Mouse (Mus musculus): Measurements from ENCODE around the gene A730049H05Rik. TPM values are rescaled to one million over a fixed set of nuclear protein-coding genes. Genes with fewer than 3 reads are reported as not detected.
A peak's percentile ranks its signal among the peaks of the same experiment; 100 is the strongest.

A730049H05Rik gene
- total RNA-seq (2021), result not detected
- long read RNA-seq, experiment 1, result 0 reads
- long read RNA-seq, experiment 2, result 0 reads

DNA sequence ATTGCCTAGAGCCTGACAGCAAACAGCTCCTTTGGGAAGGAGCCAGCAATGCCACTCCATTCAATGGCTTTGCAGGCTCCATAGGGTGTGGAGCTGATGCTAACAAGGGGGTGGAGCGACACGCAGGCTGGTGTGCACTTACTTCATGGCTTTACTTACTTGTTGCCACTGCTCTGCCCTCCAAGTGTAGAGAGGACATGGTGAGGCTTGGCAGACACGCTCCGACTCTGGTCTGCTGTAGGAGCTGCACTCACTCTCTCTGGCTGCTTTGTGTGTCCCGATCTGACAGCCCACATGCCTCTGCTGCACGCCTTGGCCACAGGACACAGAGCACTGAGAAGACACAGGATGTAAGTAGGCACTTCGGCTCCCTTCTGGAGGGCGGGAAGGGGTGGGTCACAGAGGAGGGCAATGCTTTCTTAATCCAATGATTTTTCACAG, at the start of gene A730049H05Rik:
Gene A730049H05Rik, plus strand, starts transcription at position 168 of the 441 bp plus-strand sequence.
- DNase-seq, result peak in 1 of 2 experiments; percentile 19

DNA sequence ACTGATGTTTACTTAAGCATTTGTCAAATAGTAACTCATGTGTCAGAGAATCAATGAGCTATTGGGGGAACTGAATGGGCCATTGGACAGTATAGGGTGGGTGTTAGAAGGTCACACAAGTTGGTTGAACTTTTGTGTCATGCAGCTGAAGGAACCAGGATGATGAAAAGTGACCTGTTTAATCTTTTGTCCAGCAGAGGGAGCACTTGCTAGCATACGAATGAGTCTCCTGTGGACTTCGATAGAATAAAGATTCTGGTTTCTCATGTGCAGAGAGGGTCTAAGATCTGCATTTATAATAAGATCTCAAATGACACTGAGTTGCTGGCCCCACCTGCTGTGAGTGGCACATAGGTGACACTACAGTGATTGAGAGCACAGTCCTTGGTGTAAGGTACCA, 39.9 kb upstream of the A730049H05Rik start:
- peak; percentile 16 to 71 for DNase-seq

DNA sequence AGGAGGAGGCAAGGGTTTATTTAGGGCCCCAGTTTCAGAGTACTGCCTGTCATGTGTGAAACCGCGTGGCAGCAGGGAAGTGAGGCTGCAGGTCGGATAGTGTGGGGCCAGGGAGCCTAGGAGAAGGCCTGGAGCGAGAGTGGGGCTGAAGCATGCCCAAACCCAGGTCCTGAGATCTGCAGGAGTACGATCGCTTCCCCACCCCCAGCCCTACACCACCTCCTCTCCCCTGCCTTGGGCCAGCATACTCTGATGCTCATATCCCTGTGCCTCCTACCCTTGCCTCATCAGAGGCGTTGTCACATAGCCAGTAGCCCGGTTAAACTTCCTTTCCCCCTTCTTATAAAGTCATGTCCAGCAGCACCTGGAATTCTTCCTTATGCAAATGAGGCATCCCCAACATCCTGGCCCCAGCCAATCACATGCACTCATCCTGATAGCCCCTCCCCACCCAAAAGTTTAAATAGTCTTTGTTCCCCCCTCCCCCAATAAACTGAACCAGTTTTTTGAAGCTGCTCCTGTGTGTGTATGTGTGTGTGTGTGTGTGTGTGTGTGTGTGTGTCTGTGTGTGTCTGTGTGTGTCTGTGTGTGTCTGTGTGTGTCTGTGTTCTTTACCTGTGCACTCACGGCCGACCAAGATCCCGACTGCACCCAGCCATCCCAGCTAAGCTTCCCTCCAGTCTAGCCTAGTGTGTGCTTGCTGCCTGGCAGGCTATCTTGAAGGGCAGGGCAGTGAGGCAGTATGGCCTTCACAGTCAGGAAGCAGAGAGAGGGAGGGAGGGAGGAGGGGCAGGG, 36.9 kb upstream of the A730049H05Rik start:
- no peak for DNase-seq

DNA sequence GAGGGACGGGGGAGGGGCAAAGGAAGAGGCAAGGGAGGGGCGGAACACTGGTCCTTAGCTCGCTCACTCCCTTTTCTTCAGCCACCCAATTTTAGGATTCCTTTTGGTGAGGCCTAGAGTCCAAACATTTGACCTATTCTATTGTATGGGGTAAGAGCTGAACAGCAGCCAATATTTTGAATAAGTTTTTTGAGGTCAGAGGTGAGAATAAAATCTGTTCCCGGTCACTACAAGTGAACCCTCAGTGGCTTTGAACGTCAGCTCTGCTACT, 36.4 kb upstream of the A730049H05Rik start:
- no peak for DNase-seq

DNA sequence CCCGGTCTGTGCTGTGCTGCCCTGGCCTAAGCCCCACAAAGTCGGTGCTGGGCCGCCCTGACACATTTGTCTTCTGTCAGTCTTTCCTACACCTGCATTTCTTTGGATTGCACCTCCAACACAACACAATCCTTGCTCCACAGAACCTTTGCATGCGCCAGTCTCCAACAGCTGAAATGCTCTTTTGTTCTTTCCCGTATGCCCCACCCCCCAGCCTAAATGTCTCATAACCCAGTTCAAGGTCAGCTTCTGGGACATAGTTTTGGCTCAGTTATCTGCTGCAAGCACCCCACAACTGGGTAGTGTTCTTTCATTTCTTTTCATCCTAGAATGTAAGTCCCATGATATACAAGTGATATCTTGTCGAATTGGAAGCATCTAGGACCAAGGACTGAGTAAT, 34.8 kb upstream of the A730049H05Rik start:
- DNase-seq, result no peak

DNA sequence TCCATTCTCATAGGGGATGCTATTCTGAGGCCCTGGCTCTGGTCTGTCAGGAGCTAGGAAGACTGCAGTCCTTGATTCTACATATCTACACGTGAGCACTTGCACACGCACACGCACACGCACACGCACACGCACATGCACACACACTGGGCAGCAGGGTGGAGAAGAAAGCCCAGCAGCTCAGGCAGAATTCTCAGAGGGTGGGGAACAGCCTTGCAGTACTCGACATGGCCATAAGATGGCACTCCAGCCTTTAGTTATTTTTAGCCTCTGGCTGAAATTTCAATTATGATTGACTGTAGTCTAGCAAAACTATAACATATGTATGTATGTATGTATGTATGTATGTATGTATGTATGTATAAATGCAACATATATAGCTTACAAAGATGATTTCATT, 31.5 kb upstream of the A730049H05Rik start:
- peak; percentile 35 to 80 for DNase-seq

DNA sequence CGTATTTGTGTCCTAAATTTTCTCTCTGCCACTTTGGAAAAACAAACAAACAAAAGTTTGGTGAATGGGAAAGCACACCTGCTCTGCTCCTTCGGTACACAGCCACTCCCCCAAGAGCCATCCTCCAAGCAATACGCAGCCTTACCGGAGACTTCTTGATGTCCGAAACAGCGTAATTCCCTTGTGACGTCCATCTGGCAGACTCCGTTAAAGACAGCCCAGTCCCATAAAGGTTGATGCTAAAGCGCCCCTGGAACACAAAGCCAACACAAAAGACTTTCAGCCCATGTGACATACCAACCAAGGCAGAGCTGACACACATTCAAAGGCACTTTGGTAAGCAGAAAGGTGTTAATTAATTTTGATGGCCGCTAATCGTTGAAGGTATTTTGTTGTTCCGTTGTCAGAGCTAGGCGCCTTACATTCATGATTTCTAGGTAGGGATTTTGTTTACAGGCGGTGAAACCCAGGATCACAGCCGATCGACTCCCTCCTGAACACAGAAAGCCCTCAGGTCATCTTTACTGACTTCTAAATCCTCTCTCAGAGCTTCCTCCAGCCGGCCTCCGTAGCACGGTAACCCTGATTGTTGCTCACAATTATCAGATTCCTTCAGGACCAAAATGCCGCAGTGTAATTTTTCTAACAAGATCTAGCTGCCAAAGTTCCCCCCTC, 29.4 kb upstream of the A730049H05Rik start:
- DNase-seq, result no peak

DNA sequence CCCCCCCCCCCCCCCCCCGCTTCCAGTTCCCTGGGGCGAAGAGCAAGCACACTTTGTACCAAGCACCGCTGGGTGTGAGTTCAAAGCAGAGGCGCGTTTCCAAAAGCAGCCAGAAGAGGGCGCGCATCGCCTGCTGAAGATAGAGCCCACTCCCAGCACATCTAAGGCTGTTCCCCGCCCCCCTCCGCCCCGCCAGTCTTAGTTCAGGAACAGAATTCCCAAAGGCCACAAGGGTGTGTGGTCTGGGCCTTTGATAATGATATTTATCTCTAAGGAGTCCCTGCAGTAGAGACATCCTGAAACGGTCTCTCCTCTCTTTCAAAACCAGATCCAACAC, 28.9 kb upstream of the A730049H05Rik start:
- peak; percentile 91 to 97 for DNase-seq

DNA sequence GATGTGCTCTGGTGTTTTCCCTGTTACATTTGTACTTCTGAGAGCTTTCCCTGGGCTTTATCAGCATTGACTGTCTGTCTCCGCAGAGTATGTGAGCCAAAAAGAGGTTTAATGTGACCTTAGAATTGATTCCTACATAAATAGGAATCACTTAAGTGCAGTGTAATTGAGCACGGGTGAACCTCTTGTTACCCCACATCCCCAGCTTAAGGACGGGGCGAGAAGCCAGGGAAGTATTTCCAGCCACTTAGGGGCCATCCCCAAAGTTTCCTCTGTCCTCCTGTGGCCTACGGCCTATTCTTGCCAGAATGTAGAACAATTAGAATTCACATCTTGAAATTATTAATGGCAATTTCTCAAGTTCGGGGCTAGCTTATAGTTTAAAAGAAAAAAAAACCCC, 22.5 kb upstream of the A730049H05Rik start:
- no peak for DNase-seq

DNA sequence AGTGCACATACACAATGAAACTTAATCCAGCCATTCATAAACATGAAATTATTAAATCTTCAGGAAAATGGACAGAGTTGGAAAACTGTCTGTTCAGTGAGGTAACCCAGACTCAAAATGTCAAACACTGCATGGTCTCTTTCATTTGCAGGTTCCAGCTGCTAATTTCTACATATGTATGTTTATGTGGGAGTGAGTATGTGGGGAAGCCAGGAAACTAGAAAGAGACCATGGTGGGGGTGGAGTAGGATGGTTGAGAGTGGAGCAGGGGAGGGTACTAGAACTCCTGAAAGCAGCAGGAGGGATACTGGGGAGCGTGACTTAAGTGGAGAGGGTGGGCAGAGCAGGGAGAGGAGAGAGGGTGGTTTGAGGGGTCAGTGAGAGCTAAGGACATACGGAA, 14.8 kb upstream of the A730049H05Rik start:
- no peak for DNase-seq

DNA sequence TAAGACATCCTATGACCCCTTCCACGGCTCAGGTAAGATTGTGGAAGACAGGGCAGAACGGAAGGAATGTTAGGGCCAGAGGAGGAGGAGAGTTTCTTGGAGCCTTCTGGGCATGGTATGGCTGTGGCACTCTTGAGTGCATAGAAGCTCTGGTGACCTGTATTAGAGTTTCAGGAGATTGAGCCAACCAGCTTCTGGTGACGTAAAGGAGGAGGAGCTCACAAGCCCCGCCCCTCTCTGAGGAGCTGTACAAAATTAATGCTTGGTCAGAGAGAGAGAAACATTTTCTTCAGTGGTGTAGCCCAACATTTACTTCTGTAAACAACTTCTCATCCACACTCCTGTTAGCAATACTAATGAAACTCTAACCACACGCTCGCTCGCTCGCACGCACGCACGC, 13.9 kb upstream of the A730049H05Rik start:
- DNase-seq, result no peak

DNA sequence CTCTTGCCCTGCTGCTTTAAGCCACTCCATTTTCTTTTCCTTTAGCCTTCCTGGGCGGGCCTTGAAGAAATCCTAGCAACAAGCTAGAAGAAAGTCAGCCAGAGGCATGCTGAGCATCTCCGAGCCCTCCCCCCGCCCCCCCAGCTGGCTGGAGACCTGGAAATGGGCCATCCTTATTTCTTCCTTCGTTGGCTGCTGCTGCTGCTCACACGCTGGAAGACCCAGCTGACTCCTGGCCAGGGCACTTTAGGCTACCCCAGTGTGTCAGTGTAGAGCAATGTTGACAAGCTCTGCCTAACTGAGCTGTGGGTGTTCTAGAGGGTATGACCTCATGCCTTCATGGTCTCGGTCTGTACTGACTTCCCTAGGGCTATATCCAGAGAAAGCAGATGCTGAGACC, 13.1 kb upstream of the A730049H05Rik start:
- DNase-seq, result peak; percentile 66 to 76

DNA sequence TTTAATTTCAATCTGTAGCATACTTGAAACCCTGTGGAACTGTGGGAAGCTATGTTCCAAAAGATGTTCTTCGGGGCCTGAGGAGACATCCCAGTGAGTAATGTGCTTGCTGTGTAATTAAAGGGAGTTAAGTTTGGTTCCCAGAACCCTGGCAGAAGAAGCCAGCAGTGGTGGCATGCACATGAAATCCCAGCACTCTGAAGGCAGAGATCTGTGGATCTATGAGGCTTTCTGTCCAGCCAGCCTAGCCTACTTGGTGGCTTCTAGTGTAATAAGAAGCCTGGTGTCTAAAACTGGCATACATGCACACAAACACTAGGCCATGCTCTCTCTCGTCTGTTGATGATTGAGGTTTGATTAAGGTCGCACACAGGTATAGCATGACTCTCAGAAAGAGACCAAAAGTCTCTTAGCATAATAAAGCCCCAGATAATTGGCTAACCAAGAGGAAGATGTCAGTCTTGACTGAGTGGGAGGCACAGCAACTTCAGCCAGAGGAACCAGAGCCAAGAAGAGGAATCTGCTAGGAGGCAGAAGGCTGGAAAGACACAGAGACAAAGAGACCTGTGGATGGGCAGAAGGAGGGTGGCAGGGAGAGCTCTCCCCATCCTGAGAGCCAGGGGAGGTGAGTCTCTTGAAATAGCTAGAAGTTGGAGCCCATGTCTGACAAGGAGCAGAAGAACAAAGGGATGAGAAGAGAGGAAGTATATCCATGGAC, 11.9 kb upstream of the A730049H05Rik start:
- no peak for DNase-seq

DNA sequence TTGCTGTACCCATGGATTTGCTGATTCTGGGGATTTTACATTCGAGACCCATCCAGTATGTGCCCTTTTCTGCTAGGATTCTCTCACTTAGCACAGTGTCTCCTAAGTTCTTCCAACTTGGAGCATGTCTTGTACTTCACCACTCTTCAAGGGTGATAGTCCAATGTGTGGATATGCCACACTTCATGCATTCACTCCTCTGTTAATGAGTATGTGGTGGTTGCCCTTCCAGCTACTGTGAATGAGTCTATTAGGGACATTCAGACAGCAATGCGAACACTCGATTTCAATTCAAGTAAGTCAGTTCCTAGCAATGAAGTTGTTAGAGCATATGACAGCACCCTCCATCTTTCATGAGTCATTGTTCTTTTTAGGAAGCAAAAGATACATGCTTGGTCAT, 6.5 kb upstream of the A730049H05Rik start:
- no peak for DNase-seq

DNA sequence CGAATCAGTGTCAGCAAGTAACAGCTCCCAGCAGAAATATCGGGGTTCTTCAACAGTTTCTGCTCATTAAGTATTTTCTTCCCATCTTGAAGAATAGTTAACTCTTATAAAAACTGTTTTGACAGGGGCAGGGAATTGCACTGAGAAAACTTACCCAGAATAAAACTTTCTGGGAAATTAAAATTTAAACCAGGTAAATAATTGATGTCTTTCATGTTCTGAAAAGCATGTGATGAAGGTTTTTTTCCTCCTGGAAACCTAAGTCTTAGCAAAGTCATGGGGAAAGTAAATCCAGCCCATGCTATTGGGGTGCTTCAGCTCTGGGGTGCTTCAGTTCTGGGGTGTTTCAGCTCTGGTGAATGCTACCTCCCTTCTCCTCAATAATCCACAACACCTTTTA, 5.7 kb upstream of the A730049H05Rik start:
- no peak for DNase-seq

DNA sequence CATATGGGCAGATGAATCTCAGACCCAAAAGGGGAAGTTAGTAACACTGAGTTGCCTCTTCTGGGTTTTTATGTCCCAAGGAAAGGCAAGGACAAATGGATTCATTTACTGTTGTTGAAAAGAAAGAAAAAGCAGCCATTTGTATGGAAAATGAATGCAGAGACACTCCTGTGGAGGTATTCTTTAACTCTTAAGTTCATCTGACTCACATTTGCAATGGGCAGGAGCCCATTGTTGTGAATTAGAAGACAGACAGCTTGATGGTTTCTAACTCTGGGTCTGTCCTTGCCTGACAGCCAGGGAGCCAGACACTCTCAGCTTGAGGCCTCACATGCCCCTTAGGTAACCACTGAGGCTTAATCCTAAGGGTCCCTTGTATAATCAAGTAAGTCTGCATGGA, 4.7 kb upstream of the A730049H05Rik start:
- DNase-seq, result no peak

DNA sequence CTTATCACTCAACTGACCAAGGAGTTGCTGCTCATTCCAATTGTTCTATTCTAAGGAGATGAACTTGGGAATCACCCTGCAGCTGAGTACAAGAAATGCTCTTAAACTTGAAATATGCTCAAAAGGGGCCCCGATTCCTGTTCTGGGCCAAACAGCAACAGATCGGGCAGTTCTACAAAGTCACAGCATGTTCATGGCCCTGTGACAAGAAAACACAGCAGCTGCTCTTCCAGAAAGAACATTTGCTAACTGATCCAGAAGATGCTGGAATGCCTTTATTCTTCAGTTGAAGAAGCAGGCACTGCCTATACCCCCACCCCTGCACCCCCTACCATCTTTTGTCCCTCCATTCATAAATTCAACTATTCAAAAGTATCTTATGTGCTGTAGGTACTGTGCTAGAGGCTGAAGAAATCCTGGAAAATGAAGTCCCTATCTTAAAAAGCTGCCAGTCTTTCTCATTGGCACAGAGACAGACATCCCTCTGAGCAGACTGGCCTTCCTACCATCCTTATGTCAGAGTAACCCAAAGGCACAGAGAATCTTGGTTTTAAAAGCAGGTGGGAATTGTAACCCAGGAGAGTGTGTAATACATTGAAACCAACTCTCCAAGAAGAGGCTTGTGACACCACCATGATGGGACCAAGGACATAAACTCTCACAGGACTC, 3.4 kb upstream of the A730049H05Rik start:
- peak; percentile 64 to 76 for DNase-seq

DNA sequence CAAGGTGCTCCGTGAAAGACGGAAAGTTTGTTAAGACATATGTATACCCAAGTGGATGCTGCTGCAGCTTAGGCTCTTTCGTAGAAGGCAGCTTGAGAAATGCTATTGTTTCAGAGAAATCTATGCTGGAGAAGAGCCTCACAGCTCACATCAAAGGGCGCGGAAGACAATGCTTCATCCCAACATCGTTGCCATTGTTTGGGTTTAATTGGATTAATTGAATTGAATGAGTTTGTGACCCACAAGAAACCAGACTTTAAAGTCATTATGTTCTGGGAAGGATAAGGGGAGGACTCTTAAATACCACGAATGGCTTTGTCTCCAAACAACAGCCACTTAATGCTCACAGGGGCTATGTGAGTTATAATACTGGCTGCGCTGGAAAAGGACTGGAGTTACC, 1.4 kb downstream of the A730049H05Rik start:
- DNase-seq, result no peak

DNA sequence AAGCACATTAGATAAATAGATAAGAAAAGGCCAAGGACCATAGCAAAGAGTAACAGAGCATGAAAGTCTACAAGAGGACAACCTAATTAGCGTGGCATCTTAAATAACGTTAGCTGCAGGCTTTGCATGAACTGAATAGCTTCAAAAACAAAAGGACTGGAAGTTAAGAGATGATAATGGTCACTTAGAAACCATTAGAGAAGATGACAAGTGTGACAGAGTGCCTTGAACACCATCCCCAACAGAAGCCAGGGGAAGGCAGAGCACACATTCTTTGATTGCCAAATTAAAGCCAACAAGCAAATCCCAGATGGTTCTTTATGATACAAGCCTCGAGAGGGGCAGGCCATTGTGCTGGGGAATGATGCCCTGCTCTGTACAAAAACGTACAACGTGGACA, 5.3 kb downstream of the A730049H05Rik start:
- DNase-seq, result no peak

DNA sequence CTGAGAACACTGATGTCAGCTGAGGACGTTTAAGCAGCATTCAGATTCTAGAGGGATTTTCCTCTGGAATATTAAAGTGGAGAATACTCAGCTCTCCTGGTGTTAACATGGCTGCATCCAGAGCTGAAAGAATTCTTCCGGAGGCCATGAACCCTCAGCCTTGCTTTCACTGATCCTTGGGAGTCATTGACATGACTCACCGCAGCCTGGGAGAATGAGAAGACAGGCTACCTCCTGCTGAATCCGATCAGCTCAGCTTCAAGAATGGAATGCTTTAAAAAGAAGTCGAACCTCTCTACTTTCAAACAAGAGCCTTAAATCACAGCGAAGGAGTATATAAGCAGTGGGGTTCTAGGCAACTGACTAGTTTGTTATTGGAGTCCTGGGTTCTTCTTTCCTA, 5.7 kb downstream of the A730049H05Rik start:
- DNase-seq, result no peak

DNA sequence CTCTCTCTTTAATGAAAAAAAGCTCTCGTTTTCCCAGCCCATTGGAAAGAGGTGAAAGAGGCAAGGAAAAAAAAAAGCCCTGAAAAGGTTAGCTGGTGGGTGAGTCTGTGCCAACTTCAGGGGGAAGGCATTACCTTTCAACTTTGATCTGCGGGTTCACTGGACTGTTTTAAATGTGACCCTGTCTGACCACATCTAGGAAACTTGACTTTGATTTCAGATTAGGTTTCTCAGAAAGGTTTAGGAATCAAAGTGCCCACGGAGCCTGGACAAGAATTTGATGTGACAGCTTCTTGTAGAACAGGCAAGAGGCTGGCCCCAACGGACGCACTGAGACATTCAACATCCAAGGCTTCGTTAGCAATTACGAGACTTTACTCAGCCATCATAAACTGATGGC, 7.7 kb downstream of the A730049H05Rik start:
- DNase-seq, result no peak

DNA sequence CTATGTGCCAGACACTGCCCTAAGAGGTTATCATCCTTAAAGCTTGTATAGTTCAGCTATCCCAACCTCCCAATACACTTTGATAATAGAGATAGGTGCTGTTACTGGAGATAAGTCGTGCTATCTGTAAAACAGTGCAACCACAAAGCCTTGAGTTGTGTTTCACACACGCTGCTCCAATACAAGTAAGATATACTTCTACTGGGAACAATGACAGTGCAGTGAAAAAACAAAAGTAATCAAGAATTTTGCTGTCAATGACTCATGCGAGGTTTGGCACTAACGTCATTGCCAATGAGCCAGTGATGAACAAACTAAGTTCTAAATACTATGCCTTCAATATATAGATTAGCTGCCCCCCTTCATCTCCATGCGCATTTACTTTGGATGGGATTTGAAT, 10.3 kb downstream of the A730049H05Rik start:
- DNase-seq, result no peak

DNA sequence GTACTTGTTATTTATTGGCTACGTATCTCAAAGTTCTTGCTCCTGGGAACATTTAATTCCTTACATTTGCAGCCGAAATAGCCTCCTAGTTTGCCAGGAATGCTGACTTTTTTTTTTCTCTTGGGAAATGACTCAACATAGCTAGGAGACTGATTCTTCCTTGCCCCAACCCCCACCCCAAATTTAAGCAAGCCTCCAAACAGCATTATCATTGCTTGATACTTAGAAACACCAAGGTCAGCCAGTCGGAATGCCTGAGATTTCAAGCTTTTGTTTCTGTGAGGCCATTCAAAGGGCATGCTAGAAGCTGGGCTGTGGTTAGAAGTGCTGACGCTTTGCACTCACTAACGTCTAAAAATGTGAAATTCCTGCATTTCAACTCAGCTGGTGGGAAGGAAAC, 11.1 kb downstream of the A730049H05Rik start:
- peak; percentile 46 to 48 for DNase-seq

Measured in heart, adult 18-20 months (tissue).